Mouse (Mus musculus) hindbrain, embryonic 13.5 days (tissue): Measurements from ENCODE around the gene Mrpl37. TPM values are rescaled to one million over a fixed set of nuclear protein-coding genes. Genes with fewer than 3 reads are reported as not detected.

ENCODE experiments used
- ATAC-seq: fragments of 200-750 bp; cut with Nextera tagmentation; 2 replicates; pipeline ENCODE4 v1.8.0; 2017; ENCODE audit warnings: moderate TSS enrichment; ENCODE audit not compliant: low FRiP score
- H3K27ac ChIP-seq: fragments of 300-500 bp; sonication (generic); 2 replicates; pipeline ENCODE4 v1.5.1; 2015; ENCODE audit warnings: inconsistent platforms, mild to moderate bottlenecking, moderate library complexity
- H3K27me3 ChIP-seq: fragments of 300-500 bp; sonication (generic); 2 replicates; pipeline ENCODE4 v1.6.1; 2015; ENCODE audit warnings: mild to moderate bottlenecking, inconsistent platforms
- H3K36me3 ChIP-seq: fragments of 300-500 bp; sonication (generic); 2 replicates; pipeline ENCODE4 v1.6.1; 2015; ENCODE audit warnings: mild to moderate bottlenecking, inconsistent platforms
- H3K4me1 ChIP-seq: fragments of 300-500 bp; sonication (generic); replicated peaks from 2 replicates; pipeline ENCODE4 v1.6.1; 2015; ENCODE audit warnings: inconsistent platforms
- H3K4me2 ChIP-seq: fragments of 300-500 bp; sonication (generic); 2 replicates; pipeline ENCODE4 v1.6.1; 2015; ENCODE audit warnings: inconsistent platforms, mild to moderate bottlenecking, moderate library complexity
- H3K4me3 ChIP-seq: fragments of 300-500 bp; sonication (generic); 2 replicates; pipeline ENCODE4 v1.5.1; 2015; ENCODE audit warnings: mild to moderate bottlenecking, inconsistent platforms
- H3K9ac ChIP-seq: fragments of 300-500 bp; sonication (generic); 2 replicates; pipeline ENCODE4 v1.6.1; 2015; ENCODE audit warnings: mild to moderate bottlenecking, inconsistent platforms
- H3K9me3 ChIP-seq: fragments of 300-500 bp; sonication (generic); 2 replicates; pipeline ENCODE4 v1.6.1; 2016; ENCODE audit warnings: inconsistent platforms
- WGBS: fragments of 180-500 bp; shearing (Covaris S2); methylation state at CpG from one replicate; pipeline ENCODE4 v1.1.7; 2015; 5-methylcytosine and 5-hydroxymethylcytosine counted together
- polyA plus RNA-seq: library from polyadenylated mRNA; unstranded; fragments of >200 nt; fragmentation: Nextera tagmentation; extraction: Ambion mirVana; gene quantifications from 2 replicates; pipeline ENCODE4 v1.2.1, GENCODE M21; 2015

Mrpl37 gene
- polyA plus RNA-seq, 1 experiment from 2014 or later: 76.6 TPM

GRCm38 (mm10) chr4:107013119-107013816 lies 53.4 kb downstream of the Mrpl37 start:
- no peak overlapping the region for H3K9ac ChIP-seq
- no peak for ATAC-seq
- H3K4me2 ChIP-seq: no peak overlapping the region
- 91% methylated on average over 6 of the region's 6 CpGs for WGBS
- peaks cover 16% of the 10 kb centered on the region for H3K36me3 ChIP-seq
- peak overlapping the region; percentile 36; the same call in 1 of the 2 replicates for H3K27ac ChIP-seq
- H3K4me3 ChIP-seq: no peak overlapping the region
- peaks cover 77% of the 10 kb centered on the region for H3K4me1 ChIP-seq
- no peaks in the 10 kb centered on the region for H3K9me3 ChIP-seq
- H3K27me3 ChIP-seq: no peaks in the 10 kb centered on the region

GRCm38 (mm10) chr4:107012574-107012973 lies 54.1 kb downstream of the Mrpl37 start:
- Histone ChIP-seq H3K4me2 (no peak overlapping the region), H3K4me1 (peaks cover 71% of the 10 kb centered on the region), H3K9me3 (no peaks in the 10 kb centered on the region), H3K4me3 (no peak overlapping the region), H3K9ac (no peak overlapping the region), H3K36me3 (peaks cover 16% of the 10 kb centered on the region), H3K27me3 (no peaks in the 10 kb centered on the region), H3K27ac (no peak overlapping the region)
- no peak for ATAC-seq
- 91% methylated on average over 3 of the region's 3 CpGs for WGBS

DNA sequence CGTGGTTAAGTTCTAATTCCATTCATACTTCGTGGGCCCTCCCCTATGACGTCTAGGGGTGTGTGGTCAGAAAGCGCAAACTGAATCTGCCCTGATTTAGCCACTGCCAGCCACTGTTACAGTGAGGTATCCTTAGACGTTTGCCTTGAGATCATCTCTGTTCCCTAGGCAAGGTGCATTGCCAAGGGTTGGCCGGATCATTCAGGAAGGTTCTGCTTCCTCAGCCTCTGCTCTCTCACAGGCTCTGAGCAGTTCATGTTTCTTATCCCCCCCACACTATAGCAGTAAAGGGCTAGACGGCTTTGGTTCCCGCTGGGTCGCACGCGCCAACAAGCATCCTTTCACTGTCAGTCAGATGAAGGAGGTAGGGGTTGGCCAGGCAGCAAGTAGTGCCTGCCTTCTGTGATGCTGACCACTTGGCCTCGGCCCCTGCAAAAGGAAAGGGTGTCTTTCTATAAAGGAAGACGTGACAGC lies 54.6 kb downstream of the Mrpl37 start:
- 77% methylated on average over 13 of the region's 13 CpGs for WGBS
- Histone ChIP-seq H3K4me3 (no peak overlapping the region), H3K9me3 (no peaks in the 10 kb centered on the region), H3K4me1 (peaks cover 66% of the 10 kb centered on the region), H3K4me2 (no peak overlapping the region), H3K36me3 (peaks cover 16% of the 10 kb centered on the region), H3K27me3 (no peaks in the 10 kb centered on the region), H3K9ac (0 out of 2 replicates have a peak overlapping the region, but pooled peaks have one; percentile 8), H3K27ac (0 out of 2 replicates have a peak overlapping the region, but pooled peaks have one; percentile 25)
- ATAC-seq: no peak

DNA sequence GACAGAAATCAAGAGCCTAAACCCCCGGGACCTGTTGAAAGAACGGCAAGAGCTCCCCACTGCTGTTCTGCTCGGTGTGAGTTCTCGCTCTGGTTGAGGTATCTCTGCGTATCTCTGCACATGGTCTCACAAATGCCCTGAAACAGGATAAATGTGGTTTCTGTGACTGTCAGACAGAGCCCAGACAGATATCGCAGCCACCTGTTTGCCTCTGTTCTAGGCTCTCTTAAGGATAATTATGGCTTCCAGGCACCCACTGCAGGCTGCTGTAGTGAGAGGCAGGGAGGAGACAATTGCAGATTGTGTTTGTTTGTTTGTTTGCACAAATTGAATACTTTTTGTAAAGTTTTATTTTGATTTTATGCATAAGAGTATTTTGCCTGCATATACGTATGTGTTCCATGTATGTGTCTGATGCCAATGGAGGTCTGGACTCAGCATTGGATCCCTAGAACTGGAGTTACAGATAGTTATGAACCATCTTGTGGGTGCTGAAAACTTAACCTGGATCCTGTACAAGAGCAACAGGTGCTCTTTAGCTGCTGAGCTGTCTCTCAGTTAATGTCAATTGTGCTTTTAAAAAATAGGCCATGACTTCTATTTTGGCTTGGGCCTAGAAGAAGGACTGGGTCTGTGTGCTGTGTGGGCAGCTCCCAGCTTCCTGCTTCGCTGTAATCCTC lies 55.2 kb downstream of the Mrpl37 start:
- Histone ChIP-seq H3K9ac (no peak overlapping the region), H3K4me1 (peaks cover 64% of the 10 kb centered on the region), H3K36me3 (peaks cover 16% of the 10 kb centered on the region), H3K27me3 (no peaks in the 10 kb centered on the region), H3K9me3 (no peaks in the 10 kb centered on the region), H3K4me3 (no peak overlapping the region), H3K27ac (no peak overlapping the region), H3K4me2 (no peak overlapping the region)
- 92% methylated on average over 8 of the region's 8 CpGs for WGBS
- ATAC-seq: no peak

DNA sequence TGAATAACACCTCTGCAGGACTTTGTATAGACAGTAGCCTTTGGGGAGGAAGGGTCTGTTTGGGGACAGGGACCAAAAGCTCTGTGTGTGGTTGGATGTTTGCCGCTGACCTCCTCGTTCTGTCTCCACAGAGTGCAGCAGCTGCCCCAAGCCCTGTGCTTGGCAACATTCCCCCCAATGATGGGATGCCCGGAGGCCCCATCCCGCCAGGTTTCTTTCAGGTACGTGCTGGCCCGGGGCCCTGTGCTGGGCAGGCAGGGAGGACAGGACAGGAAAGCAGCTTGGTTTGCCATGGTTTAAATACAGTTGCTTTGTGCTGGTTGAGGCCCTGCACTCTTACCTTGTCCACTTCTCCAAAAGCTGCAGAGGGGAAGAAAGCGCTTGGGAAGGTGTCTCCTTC lies 57.1 kb downstream of the Mrpl37 start:
- H3K36me3 ChIP-seq: peaks cover 13% of the 10 kb centered on the region
- no peak overlapping the region for H3K4me3 ChIP-seq
- 89% methylated on average over 7 of the region's 7 CpGs for WGBS
- no peak for ATAC-seq
- no peaks in the 10 kb centered on the region for H3K27me3 ChIP-seq
- H3K9ac ChIP-seq: no peak overlapping the region
- H3K4me1 ChIP-seq: peaks cover 61% of the 10 kb centered on the region
- no peak overlapping the region for H3K27ac ChIP-seq
- H3K9me3 ChIP-seq: no peaks in the 10 kb centered on the region
- no peak overlapping the region for H3K4me2 ChIP-seq

- Histone ChIP-seq H3K4me3 (no peak overlapping the region), H3K4me2 (no peak overlapping the region), H3K9ac (no peak overlapping the region), H3K36me3 (peaks cover 13% of the 10 kb centered on the region), H3K27ac (no peak overlapping the region), H3K4me1 (peaks cover 61% of the 10 kb centered on the region), H3K9me3 (no peaks in the 10 kb centered on the region), H3K27me3 (no peaks in the 10 kb centered on the region)
- 94% methylated on average over 2 of the region's 2 CpGs for WGBS
- no peak for ATAC-seq
Measured at GRCm38 (mm10) chr4:107008161-107008560, 58.5 kb downstream of the Mrpl37 start.

- Histone ChIP-seq H3K4me1 (peaks cover 61% of the 10 kb centered on the region), H3K27ac (no peak overlapping the region), H3K27me3 (no peaks in the 10 kb centered on the region), H3K36me3 (peaks cover 13% of the 10 kb centered on the region), H3K9me3 (no peaks in the 10 kb centered on the region), H3K4me3 (no peak overlapping the region), H3K9ac (no peak overlapping the region), H3K4me2 (no peak overlapping the region)
- 92% methylated on average over 8 of the region's 8 CpGs for WGBS
- no peak for ATAC-seq
Measured at GRCm38 (mm10) chr4:107007359-107007758, 59.3 kb downstream of the Mrpl37 start.

DNA sequence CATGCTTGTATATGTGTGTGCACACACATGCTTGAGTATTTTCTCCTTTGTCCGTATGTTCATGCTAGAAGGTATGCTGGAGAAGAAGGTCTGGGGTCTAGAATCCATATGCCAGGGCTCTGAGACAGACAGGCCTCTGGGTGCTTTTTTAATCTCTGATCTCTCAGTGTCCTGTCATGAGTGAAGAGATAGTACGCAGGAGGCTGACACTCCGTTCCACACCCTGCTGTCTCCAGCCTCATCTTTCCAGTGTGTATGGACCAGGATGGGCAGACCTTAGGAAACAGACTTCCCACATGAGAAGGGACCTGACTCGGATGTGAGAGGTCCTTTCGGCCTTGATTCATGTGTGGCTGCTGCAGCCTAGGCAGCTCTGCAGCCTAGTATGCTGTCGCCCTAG lies 59.9 kb downstream of the Mrpl37 start:
- no peak overlapping the region for H3K27ac ChIP-seq
- no peak overlapping the region for H3K4me2 ChIP-seq
- peaks cover 13% of the 10 kb centered on the region for H3K36me3 ChIP-seq
- H3K9ac ChIP-seq: no peak overlapping the region
- 93% methylated on average over 6 of the region's 6 CpGs for WGBS
- H3K4me1 ChIP-seq: peaks cover 61% of the 10 kb centered on the region
- no peak overlapping the region for H3K4me3 ChIP-seq
- H3K27me3 ChIP-seq: no peaks in the 10 kb centered on the region
- no peak for ATAC-seq
- no peaks in the 10 kb centered on the region for H3K9me3 ChIP-seq

DNA sequence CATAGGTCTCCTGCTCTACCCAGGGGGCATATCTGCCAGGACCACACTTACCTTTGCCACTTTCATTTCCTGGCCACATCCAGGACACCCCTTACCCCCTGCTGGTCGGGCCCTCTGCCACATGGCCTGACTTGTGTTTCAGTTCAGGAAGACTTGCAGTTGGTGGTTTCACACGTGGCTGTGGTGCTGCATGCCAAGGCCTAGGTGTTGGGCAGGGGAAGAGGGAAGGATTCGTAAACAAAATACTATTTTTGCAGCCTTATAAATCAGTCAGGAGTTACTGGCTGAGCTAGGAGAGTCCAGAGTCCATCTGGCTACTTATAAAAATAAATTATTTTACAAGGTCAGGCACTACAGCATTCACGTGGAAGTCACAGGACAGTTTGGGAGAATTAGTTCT lies 60.4 kb downstream of the Mrpl37 start:
- no peak overlapping the region for H3K9ac ChIP-seq
- 86% methylated on average over 4 of the region's 4 CpGs for WGBS
- peaks cover 13% of the 10 kb centered on the region for H3K36me3 ChIP-seq
- no peak overlapping the region for H3K4me3 ChIP-seq
- no peaks in the 10 kb centered on the region for H3K27me3 ChIP-seq
- H3K9me3 ChIP-seq: no peaks in the 10 kb centered on the region
- H3K4me2 ChIP-seq: no peak overlapping the region
- no peak for ATAC-seq
- no peak overlapping the region for H3K27ac ChIP-seq
- peaks cover 62% of the 10 kb centered on the region for H3K4me1 ChIP-seq

Other genes starting within 250 kb of the Mrpl37 start
- 179 and 180 TPM in 2 replicates for gene Ssbp3, start 156.2 kb downstream of the Mrpl37 start, polyA plus RNA-seq
- 4.7 and 5.4 TPM in 2 replicates for gene Cyb5rl, start 120 bp upstream of the Mrpl37 start, polyA plus RNA-seq
- gene Cdcp2, start 30.0 kb upstream of the Mrpl37 start, polyA plus RNA-seq: 0.06 TPM in 1 of 2 replicates, not detected in the other
- 410 and 431 TPM in 2 replicates for gene Tmem59, start 111.5 kb upstream of the Mrpl37 start, polyA plus RNA-seq
- 25.2 and 26.1 TPM in 2 replicates for gene Tceanc2, start 112.2 kb upstream of the Mrpl37 start, polyA plus RNA-seq
- not detected in 2 replicates for gene Ldlrad1, start 142.3 kb upstream of the Mrpl37 start, polyA plus RNA-seq
- gene Lrrc42, start 186.7 kb upstream of the Mrpl37 start, polyA plus RNA-seq: 56.8 and 59.4 TPM in 2 replicates
- 43.5 and 44.7 TPM in 2 replicates for gene Hspb11, start 186.7 kb upstream of the Mrpl37 start, polyA plus RNA-seq
- not detected in 2 replicates for gene Dio1, start 240.3 kb upstream of the Mrpl37 start, polyA plus RNA-seq
- 61.4 and 67.3 TPM in 2 replicates for gene Yipf1, start 247.5 kb upstream of the Mrpl37 start, polyA plus RNA-seq